Mouse (Mus musculus): ENCODE data around the gene Krt33a. TPM values are rescaled to one million over a fixed set of nuclear protein-coding genes. Genes with fewer than 3 reads are reported as not detected.
A peak's percentile ranks its signal among the peaks of the same experiment; 100 is the strongest.

Gene Krt33a
- total and polyA plus RNA-seq, 3 experiments = not detected

DNA sequence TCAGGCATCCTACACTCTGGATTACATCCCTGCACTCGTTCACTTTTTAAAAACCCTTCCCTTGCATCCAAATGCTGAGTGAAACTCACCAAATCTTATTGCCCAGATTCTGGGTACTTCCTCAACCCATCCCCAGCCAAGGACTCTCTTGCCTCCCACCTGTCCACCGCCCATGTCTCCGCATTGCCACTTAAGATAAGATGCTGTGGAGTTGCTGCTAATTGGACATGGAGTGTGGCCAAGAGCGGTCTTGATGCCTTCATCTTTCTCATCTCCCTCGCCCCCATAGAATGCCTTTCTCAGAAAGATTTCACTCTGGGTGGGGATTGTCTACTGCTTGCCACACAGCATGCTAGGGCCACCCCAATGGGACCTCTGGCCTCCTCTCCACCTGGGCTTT lies 7.7 kb downstream of the Krt33a start:
- ATAC-seq (ENCODE audit: extremely low read depth, insufficient number of reproducible peaks, low FRiP score, poor library complexity, severe bottlenecking) (no peak), DNase-seq (ENCODE audit: low spot score) (no peak)
- no peak overlapping the region for H3K4me3 ChIP-seq (ENCODE audit: low read depth, low read length)
- no peaks in the 10 kb centered on the region for H3K27me3 ChIP-seq (ENCODE audit: insufficient read depth, low read length)
- peaks cover 41% of the 10 kb centered on the region for H3K9me3 ChIP-seq (replicated peaks)
- no peak for TF ChIP-seq CTCF (IDR thresholded peaks at IDR 0.05; ENCODE audit: low read depth, low read length)
- H3K4me1 ChIP-seq (ENCODE audit: insufficient read depth, low read depth, low read length) = no peaks in the 10 kb centered on the region
- no peaks in the 10 kb centered on the region for H3K36me3 ChIP-seq (replicated peaks)

DNA sequence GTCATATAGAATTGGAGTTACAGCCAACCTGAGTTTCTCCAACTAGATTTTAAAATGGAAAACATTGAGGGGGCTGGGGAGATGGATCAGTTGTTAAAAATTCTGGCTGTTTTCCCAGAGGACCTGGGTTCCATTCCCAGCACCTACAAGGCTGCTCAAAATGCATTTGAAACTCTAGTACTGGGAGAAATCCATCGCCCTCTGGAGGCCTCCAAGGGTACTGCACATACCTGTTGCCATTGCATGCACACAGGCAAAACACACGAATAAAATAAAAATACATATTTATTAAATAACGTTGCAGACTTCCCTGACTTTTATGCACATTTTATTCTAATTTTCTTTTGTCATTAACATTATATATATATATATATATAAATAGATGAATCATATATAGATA lies 9.4 kb downstream of the Krt33a start:
- ATAC-seq (ENCODE audit: extremely low read depth, insufficient number of reproducible peaks, low FRiP score, poor library complexity, severe bottlenecking) = no peak
- no peak overlapping the region for H3K4me3 ChIP-seq (ENCODE audit: low read depth, low read length)
- H3K4me1 ChIP-seq (ENCODE audit: insufficient read depth, low read depth, low read length) = no peaks in the 10 kb centered on the region
- no peaks in the 10 kb centered on the region for H3K27me3 ChIP-seq (ENCODE audit: insufficient read depth, low read length)
- peaks cover 36% of the 10 kb centered on the region for H3K9me3 ChIP-seq (replicated peaks)
- no peak for TF ChIP-seq POLR2AphosphoS5 (IDR thresholded peaks at IDR 0.05; ENCODE audit: insufficient replicate concordance, low read depth, low read length)
- TF ChIP-seq CTCF (IDR thresholded peaks at IDR 0.05; ENCODE audit: low read depth, low read length) = no peak
- no peak for TF ChIP-seq GATA1 (IDR thresholded peaks at IDR 0.05; ENCODE audit: borderline replicate concordance, low read length)
- TF ChIP-seq TAL1 (conservative IDR thresholded peaks at IDR 0.05; ENCODE audit: low read depth, low read length) = no peak
- no peak for TF ChIP-seq GATA2 (IDR thresholded peaks at IDR 0.05; ENCODE audit: borderline replicate concordance, low read depth, low read length)
- DNase-seq (ENCODE audit: low spot score) = no peak
- no peaks in the 10 kb centered on the region for H3K36me3 ChIP-seq (replicated peaks)

DNA sequence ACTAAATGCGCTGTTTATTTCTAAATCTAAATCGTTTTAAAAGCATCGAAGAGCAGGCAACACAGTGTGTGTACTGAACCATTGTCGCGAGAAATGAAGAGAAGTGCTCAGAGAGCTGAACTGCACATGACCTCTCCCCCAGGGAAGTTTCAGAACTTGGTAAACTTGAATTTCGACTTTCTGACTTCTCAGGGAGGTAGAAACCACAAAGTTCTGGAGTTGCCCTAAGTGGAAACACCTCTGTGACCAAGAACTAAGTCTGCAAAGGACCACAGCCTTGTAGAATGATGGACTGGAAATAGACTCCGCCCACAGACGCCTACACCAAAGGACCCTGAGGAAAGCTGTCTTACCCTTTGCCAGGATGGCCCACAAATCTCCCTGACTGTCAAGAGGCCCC lies 10.1 kb downstream of the Krt33a start:
- ATAC-seq (ENCODE audit: extremely low read depth, insufficient number of reproducible peaks, low FRiP score, poor library complexity, severe bottlenecking) (no peak), DNase-seq (ENCODE audit: low spot score) (no peak)
- H3K36me3 ChIP-seq (replicated peaks) = no peaks in the 10 kb centered on the region
- H3K27me3 ChIP-seq (ENCODE audit: insufficient read depth, low read length) = no peaks in the 10 kb centered on the region
- no peak overlapping the region for H3K4me3 ChIP-seq (ENCODE audit: low read depth, low read length)
- peaks cover 33% of the 10 kb centered on the region for H3K9me3 ChIP-seq (replicated peaks)
- H3K4me1 ChIP-seq (ENCODE audit: insufficient read depth, low read depth, low read length) = no peaks in the 10 kb centered on the region
- TF ChIP-seq GATA2 (IDR thresholded peaks at IDR 0.05; ENCODE audit: borderline replicate concordance, low read depth, low read length) = no peak
- no peak for TF ChIP-seq POLR2AphosphoS5 (IDR thresholded peaks at IDR 0.05; ENCODE audit: insufficient replicate concordance, low read depth, low read length)
- no peak for TF ChIP-seq CTCF (IDR thresholded peaks at IDR 0.05; ENCODE audit: low read depth, low read length)
- TF ChIP-seq TAL1 (conservative IDR thresholded peaks at IDR 0.05; ENCODE audit: low read depth, low read length) = no peak
- no peak for TF ChIP-seq GATA1 (IDR thresholded peaks at IDR 0.05; ENCODE audit: borderline replicate concordance, low read length)

DNA sequence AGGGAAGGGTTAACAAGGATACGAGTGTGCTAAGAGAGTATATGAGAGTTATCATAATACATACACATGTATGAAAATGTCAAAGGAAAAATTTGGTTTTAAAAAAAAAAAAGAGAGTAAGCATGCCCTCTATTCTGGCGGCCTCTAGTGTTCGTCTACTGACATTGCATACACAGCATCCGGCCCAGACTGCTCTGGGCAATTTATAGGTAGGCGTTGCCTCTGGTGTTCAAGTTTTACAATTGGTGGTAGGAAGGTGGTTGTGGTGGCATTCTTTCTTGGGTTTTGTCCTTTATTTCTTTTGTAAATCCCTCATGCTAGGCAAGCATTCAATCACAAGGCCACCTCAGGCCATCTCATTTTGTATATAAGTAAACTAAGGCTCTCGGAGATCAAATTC lies 11.2 kb downstream of the Krt33a start:
- no peak overlapping the region for H3K4me3 ChIP-seq (ENCODE audit: low read depth, low read length)
- ATAC-seq (ENCODE audit: extremely low read depth, insufficient number of reproducible peaks, low FRiP score, poor library complexity, severe bottlenecking) (no peak), DNase-seq (ENCODE audit: low spot score) (no peak)
- peaks cover 27% of the 10 kb centered on the region for H3K9me3 ChIP-seq (replicated peaks)
- H3K27me3 ChIP-seq (ENCODE audit: insufficient read depth, low read length) = no peaks in the 10 kb centered on the region
- no peaks in the 10 kb centered on the region for H3K36me3 ChIP-seq (replicated peaks)
- TF ChIP-seq CTCF (IDR thresholded peaks at IDR 0.05; ENCODE audit: low read depth, low read length) = peak; percentile 32; the same call in 1 of the 2 replicates
- TF ChIP-seq POLR2AphosphoS5 (IDR thresholded peaks at IDR 0.05; ENCODE audit: insufficient replicate concordance, low read depth, low read length) = no peak
- no peaks in the 10 kb centered on the region for H3K4me1 ChIP-seq (ENCODE audit: insufficient read depth, low read depth, low read length)

DNA sequence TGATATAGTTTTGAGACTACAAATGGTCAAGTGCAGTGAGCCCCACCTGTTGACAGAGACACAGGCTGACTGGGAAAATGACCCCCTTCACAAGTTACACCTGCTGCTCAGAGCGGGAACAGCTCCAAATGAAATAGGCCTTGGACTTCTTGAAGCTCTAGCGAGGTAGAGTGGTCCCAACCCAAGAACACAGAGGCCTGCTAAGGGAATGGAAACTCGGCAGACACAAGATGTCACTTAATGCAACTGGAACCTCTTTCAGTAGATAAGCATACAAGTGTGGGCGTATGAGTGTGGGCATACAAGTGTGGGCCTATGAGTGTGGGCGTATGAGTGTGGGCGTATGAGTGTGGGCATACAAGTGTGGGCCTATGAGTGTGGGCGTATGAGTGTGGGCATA lies 16.9 kb downstream of the Krt33a start:
- no peak for TF ChIP-seq GATA1 (IDR thresholded peaks at IDR 0.05; ENCODE audit: borderline replicate concordance, low read length)
- no peak for TF ChIP-seq GATA2 (IDR thresholded peaks at IDR 0.05; ENCODE audit: borderline replicate concordance, low read depth, low read length)
- TF ChIP-seq POLR2AphosphoS5 (IDR thresholded peaks at IDR 0.05; ENCODE audit: insufficient replicate concordance, low read depth, low read length) = no peak
- TF ChIP-seq CTCF (IDR thresholded peaks at IDR 0.05; ENCODE audit: low read depth, low read length) = no peak
- TF ChIP-seq TAL1 (conservative IDR thresholded peaks at IDR 0.05; ENCODE audit: low read depth, low read length) = no peak
- no peak overlapping the region for H3K4me3 ChIP-seq (ENCODE audit: low read depth, low read length)
- no peaks in the 10 kb centered on the region for H3K4me1 ChIP-seq (ENCODE audit: insufficient read depth, low read depth, low read length)
- ATAC-seq (ENCODE audit: extremely low read depth, insufficient number of reproducible peaks, low FRiP score, poor library complexity, severe bottlenecking) (no peak), DNase-seq (ENCODE audit: low spot score) (no peak)
- H3K27me3 ChIP-seq (ENCODE audit: insufficient read depth, low read length) = no peaks in the 10 kb centered on the region; the same call in 1 of the 2 replicates
- peaks cover 48% of the 10 kb centered on the region for H3K9me3 ChIP-seq (replicated peaks)
- H3K36me3 ChIP-seq (replicated peaks) = no peaks in the 10 kb centered on the region

DNA sequence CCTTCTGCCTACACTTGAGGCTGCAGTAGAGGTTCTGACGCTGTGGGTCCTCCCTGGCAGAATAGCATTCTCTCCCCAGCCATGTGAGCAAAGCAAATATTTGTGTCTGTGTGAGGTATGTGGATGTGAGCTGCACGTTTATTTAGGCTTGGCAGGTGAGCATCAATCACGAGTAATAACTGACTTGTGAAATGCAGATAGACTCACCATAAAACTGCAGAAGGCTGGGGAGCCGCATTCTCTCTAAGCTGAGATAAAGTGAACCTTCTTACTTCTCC lies 21.7 kb downstream of the Krt33a start:
- ATAC-seq (ENCODE audit: extremely low read depth, insufficient number of reproducible peaks, low FRiP score, poor library complexity, severe bottlenecking) = no peak
- no peaks in the 10 kb centered on the region; the same call in 1 of the 2 replicates for H3K27me3 ChIP-seq (ENCODE audit: insufficient read depth, low read length)
- peaks cover 61% of the 10 kb centered on the region for H3K9me3 ChIP-seq (replicated peaks)
- no peaks in the 10 kb centered on the region for H3K4me1 ChIP-seq (ENCODE audit: insufficient read depth, low read depth, low read length)
- DNase-seq (ENCODE audit: low spot score) = no peak
- no peak for TF ChIP-seq CTCF (IDR thresholded peaks at IDR 0.05; ENCODE audit: low read depth, low read length)
- TF ChIP-seq GATA1 (IDR thresholded peaks at IDR 0.05; ENCODE audit: borderline replicate concordance, low read length) = no peak
- TF ChIP-seq GATA2 (IDR thresholded peaks at IDR 0.05; ENCODE audit: borderline replicate concordance, low read depth, low read length) = no peak
- TF ChIP-seq TAL1 (conservative IDR thresholded peaks at IDR 0.05; ENCODE audit: low read depth, low read length) = no peak
- no peak for TF ChIP-seq POLR2AphosphoS5 (IDR thresholded peaks at IDR 0.05; ENCODE audit: insufficient replicate concordance, low read depth, low read length)
- no peak overlapping the region for H3K4me3 ChIP-seq (ENCODE audit: low read depth, low read length)
- H3K36me3 ChIP-seq (replicated peaks) = no peaks in the 10 kb centered on the region

DNA sequence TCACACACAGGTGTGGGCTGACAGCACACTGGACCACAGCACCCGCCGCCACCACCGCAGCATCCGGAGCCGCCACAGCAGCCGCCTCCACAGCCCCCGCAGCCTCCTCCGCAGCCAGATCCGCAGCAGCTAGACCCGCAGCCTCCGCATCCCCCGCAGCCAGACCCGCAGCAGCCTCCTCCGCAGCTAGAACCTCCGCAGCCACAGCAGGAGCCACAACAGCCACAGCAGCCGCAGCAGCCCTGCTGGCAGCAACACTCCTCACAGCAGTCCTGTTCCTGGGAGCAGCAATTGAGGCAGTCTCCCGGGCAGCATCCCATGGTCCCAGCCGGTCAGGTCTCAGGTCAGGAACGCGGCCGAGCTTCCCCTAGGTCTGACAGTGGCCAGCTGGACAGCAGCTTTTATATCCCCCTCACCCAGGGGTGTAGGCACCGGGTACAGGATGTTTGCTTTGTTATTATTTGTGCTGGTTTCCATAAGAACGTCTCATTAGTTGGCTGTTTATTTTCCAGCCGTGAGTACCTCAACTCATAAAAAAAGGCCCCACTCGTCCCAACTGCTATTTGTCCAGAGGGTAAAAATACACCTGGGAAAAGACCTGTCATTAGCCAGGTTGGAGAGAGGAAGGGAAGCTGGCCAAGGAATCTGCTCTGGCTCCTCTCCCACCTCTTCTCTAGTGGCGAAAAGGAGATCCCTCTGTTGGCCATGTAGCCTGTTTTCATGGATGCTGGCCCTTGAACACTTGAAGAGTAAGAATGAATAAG lies 22.2 kb downstream of the Krt33a start, which contains the start of gene Krtap17-1:
Gene Krtap17-1, minus strand, starts transcription at position 375 of the 764 bp plus-strand sequence.
- TF ChIP-seq GATA2 (IDR thresholded peaks at IDR 0.05; ENCODE audit: borderline replicate concordance, low read depth, low read length) (no peak), GATA1 (IDR thresholded peaks at IDR 0.05; ENCODE audit: borderline replicate concordance, low read length) (no peak), TAL1 (conservative IDR thresholded peaks at IDR 0.05; ENCODE audit: low read depth, low read length) (no peak), CTCF (IDR thresholded peaks at IDR 0.05; ENCODE audit: low read depth, low read length) (no peak), POLR2AphosphoS5 (IDR thresholded peaks at IDR 0.05; ENCODE audit: insufficient replicate concordance, low read depth, low read length) (no peak)
- Histone ChIP-seq H3K9me3 (replicated peaks) (peaks cover 56% of the 10 kb centered on the region), H3K27me3 (ENCODE audit: insufficient read depth, low read length) (no peaks in the 10 kb centered on the region; the same call in 1 of the 2 replicates)

More for the DNA sequence above, 22.2 kb downstream of the Krt33a start, which contains the start of gene Krtap17-1:
- DNase-seq (ENCODE audit: low spot score) = no peak
- no peak for ATAC-seq (ENCODE audit: extremely low read depth, insufficient number of reproducible peaks, low FRiP score, poor library complexity, severe bottlenecking)
- H3K36me3 ChIP-seq (replicated peaks) = no peaks in the 10 kb centered on the region
- no peaks in the 10 kb centered on the region for H3K4me1 ChIP-seq (ENCODE audit: insufficient read depth, low read depth, low read length)
- H3K4me3 ChIP-seq (ENCODE audit: low read depth, low read length) = no peak within 1 kb of the TSS; the same call in 1 of the 2 replicates
